Mouse (Mus musculus) thymus, adult 18-20 months (tissue): ENCODE results near the gene Gnai3.

Experiments
- DNase-seq, 2 experiments: peaks; one replicate each; pipeline ENCODE4 v3.0.0; 2022; ENCODE audit warnings: mixed read lengths in 2 of 2

Gnai3 gene

DNA sequence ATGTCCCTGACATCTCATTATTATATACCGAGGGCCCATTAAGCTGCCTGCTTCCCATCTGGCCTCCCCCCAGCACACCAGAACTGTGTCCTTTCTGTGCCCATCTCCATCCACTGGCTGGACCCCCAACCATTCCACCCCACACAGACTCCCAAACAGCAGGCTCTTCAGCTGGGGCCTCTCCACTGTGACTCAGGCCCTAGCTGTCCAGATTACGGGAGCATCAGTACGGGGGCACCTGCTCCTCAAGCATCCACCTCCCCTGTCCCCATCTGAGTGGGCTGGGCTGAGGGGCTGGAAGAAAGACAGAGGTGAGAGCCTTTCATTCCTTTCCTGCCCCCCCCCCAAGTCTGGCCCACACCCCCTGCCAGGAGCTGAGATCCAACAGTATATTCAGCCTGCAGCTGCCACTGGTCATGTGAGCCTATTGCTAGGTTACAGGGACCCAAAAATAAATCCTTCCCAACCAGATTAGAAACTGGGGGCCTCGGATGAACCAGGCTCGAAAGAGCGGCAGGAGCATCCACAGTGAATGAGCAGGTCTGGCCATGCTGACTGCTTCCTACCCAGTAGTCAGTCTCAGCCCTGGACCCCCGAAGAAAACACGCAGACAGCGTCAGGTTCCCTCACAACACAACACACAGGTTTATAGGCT lies 12.6 kb upstream of the Gnai3 start:
- DNase-seq, result no peak

DNA sequence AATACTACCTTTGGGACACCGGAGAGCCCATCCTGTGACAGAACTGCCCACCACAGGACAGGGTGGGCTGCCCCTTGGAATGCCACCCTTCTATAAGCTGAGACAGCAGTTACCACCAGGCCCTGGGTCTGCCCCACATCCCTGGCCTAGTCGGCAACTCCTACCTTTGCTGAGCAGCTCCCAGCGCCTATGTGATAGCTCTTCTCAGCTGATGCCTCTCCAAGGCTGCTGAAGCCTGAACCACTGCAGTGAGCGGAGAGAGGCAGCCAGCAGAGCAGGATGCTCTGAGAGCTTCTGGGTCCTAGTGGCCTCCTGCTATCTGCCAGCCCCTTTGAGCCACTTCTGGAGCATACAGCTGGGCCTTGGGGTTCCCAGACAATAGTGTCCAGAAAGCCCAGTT lies 8.7 kb upstream of the Gnai3 start, which contains the start of gene Gpr61:
Gene Gpr61 (minus strand): TSS at position 227 of the 400 bp plus-strand sequence.
- no peak for DNase-seq

DNA sequence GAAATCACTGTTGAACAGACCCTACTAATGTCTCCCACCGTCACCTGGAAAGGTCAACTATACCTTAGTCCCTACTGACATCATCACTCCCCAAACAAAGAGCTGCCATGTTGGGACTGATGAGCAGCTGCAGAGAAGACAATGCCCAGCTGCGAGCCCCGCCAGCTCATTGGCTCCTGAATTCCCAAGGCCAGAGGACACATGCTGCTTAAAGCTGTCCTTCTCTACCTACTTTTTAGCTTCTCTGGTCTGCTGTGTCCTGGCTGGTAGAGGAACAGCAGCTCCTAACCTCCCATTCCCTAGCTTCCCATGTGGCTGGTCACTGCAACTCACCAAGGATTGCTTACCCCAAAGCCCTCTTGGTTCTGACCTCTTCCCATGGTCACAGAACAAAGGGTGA lies 6.3 kb upstream of the Gnai3 start:
- DNase-seq, result no peak

DNA sequence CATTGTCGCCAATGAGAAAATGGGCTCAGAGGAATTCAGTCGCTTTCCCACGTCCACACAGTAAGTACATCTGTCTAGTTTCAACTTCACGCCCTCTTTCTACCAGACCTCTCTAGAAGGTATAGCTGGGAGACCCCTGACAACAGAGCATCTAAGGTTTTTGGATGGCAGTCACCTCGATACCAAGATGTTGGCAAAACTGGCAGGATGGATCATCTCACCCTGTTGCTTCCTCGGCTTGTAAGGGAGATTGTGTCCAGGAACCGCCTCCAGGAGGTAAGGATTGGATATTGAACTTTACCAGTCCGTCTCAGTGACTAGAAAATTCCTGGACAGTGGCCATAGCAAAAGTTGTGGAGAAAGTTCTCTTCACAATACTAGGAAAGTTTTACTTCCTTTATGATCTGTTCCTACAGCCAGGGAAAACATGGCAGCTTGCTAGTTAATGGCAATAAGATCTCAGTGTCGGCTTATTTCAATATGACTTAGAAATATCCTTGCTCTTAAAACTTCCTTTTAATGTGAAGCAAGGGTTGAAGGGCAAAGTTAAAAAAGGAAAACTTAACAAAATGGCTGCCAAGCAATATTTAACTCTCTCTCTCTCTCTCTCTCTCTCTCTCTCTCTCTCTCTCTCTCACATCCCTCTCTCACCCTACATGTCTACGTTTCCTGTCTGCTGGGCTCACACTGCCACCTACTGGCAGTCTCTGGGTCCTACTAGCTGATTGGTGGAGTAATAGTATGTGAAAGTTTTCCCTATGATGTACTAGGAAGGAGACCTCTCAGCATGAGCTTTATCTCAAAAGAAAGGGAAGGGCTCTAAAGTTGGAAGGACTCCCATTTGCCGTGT lies 1.7 kb upstream of the Gnai3 start:
- peak; percentile 66 to 81 for DNase-seq

DNA sequence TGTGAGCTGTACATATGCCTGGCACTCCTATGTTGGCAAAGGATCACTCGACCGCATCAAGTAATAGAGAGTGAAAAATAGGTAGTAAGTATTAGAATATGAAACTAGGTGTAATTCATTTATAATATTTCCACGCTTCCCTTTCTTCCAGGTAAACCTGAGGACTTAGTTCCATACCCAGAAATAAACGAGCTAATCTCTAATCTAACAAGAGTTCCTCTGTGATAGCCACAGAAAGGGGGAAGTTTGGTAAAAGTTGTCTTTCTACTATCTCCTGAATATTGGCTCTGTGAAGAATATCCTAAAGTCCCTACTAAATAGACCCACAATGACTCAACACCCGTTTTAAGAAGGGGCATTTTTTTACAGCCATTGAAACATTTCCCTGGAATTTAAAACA lies 725 bp upstream of the Gnai3 start:
- no peak for DNase-seq

DNA sequence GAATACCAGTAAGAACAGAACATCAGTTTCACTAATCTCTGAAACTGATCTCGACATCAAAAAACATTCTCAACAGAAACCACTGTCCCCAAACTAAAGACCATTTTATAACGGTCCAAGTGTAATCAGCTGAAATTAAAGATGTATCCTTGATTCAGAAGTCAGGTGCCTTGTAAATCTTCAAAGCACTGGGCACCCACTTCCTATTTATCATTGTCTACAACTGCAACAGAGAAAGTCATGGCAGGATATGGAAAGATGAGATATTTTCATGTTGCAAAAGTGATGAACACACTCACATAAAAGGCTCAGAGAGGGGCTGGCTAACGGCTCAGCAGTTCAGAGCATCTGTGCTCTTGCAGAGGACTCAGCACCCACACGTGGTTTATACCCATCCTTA lies 5.2 kb downstream of the Gnai3 start:
- no peak for DNase-seq

GRCm38 (mm10) chr3:108139113-108139512 lies 6.8 kb downstream of the Gnai3 start:
- DNase-seq, result no peak

DNA sequence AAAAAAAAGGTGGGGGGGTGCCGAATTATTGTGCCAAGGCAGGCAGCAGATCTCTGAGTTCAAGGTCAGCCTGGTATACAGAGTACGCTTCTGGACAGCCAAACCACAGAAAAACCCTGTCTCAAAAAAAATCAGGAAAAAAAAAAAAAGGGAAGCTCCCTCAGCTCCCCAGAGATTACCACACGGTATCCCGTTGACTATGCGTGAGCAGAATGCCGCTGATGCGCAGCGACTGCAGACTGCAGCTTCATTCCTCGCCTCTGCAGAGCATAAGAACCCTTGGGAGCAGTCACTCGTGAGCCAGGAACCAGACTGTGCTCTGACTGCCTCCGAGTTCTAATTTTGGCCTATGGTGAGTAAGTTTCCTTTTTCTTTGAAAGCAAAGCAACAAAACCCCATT lies 11.2 kb downstream of the Gnai3 start:
- no peak for DNase-seq

GRCm38 (mm10) chr3:108132484-108132883 lies 13.5 kb downstream of the Gnai3 start:
- no peak for DNase-seq

GRCm38 (mm10) chr3:108131821-108132220 lies 14.1 kb downstream of the Gnai3 start:
- DNase-seq, result no peak

- no peak for DNase-seq
Observed at GRCm38 (mm10) chr3:108131216-108131615, 14.7 kb downstream of the Gnai3 start.

- DNase-seq, result no peak
Observed at GRCm38 (mm10) chr3:108129804-108130203, 16.1 kb downstream of the Gnai3 start.

DNA sequence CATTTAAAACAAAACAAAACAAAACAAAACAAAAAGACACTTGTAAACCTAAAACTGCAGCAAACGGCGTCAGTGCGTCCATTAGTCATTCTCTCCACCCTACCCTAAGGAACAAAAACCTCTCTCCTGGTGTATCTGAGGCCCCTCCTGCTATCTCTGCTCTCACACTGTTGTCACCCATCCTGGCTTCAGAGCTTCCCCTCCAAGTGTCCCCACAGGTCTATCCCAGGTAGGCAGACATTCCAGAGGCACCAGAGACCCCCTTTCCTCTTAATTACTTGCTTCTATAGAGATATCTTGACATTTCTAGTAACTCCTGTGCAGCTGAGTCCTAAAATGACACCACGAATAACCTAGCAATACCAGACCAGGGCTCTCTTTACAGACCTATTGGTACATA lies 16.6 kb downstream of the Gnai3 start:
- no peak for DNase-seq

GRCm38 (mm10) chr3:108128520-108128919 lies 17.4 kb downstream of the Gnai3 start:
- no peak for DNase-seq

- DNase-seq, result no peak
Observed at GRCm38 (mm10) chr3:108126327-108126726, 19.6 kb downstream of the Gnai3 start.

- no peak for DNase-seq
Observed at GRCm38 (mm10) chr3:108124131-108124530, 21.8 kb downstream of the Gnai3 start.

DNA sequence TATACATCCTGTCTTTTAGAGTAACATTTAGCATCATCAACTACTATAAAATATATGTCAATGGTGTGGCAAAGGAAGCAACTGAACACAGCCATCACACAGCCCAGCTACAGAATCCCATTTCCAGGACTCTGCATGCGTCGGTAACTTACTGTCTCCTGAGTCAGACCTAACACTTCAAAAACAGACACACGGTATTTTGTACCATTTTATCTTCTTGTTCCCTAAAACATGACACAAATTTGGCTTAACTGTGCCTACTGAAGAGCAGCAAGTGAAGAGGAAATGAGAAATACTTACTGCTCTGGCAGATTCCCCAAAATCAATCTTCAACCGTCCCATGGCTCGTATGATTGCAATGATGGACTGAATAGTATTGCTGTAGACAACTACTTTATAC lies 22.7 kb downstream of the Gnai3 start:
- no peak for DNase-seq

GRCm38 (mm10) chr3:108121101-108121500 lies 24.8 kb downstream of the Gnai3 start:
- no peak for DNase-seq

DNA sequence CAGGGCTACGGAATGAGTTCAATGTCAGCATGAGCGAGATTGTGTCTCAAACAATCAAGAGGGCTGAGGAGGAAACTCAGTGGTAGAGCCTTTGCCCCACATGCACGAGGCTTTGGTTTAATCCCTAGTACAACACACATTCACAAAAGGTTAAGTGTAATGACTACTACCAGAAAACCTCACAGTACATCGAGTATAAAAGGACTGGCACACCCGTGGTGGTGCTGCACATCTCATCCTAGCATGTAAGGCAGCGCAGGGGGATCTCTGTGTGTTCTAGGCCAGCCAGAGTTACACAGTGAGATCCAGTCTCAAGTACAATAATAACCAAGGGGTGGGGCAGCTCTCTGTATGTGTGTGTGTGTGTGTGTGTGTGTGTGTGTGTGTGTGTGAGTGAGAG lies 28.5 kb downstream of the Gnai3 start:
- DNase-seq, result no peak

- DNase-seq, result no peak
Observed at GRCm38 (mm10) chr3:108113591-108114289, 32.2 kb downstream of the Gnai3 start.

DNA sequence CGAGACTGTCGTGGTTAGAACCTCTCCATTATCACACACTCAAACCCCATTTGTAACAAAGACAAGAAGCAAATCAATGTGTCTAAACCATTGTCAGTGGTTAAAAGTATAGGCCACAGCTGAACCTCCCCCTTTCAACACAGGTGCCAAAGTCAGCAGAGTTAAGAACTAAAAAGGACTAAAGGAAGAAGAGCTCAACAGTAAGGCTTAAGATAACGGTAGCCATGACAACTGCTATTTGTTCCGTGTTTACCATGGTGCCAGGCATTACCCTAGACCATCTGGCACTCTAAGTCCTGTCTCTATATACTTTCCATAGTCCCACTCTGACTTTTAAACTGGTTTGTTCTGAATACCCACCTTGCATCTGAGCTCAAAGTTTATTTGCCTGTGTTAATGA lies 33.3 kb downstream of the Gnai3 start:
- no peak for DNase-seq

DNA sequence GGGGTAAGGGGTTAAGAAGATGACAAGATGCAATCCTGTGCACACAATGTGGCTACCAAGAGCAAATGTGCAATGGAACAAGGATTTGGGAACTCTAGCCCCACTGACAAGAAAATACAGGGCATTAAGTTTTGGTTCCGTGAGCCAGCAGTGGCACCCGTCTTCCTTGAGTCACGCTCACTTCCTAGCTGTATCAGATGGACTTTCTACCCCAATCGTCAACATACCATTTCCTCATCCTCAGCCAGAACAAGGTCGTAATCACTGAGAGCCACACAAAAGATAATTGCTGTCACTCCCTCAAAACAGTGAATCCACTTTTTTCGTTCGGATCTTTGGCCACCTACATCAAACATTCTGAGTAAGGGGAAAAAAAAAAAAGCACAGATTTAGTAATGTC lies 33.7 kb downstream of the Gnai3 start:
- no peak for DNase-seq

- DNase-seq, result no peak
Observed at GRCm38 (mm10) chr3:108111320-108111719, 34.6 kb downstream of the Gnai3 start.

DNA sequence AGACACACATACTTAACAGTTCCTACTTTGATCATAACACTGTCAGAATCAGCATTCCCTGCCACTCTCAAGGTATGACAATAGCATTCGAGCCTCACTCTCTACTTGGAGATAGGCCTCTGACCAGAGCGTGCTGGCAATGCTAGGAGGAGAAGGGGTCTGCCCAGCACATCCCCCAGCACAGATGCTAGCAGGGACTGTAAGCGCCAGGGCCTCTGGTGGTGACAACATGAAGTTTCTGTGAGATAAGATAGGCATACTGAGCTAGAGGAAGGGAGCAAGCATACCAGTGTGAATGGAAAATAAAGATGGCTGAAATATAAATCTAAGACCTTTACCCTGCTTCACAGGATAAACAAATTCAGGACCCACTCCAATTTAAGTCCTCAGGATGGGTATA lies 40.7 kb downstream of the Gnai3 start:
- DNase-seq, result no peak
